Mouse (Mus musculus): ENCODE results near the gene Rassf6. TPM values are rescaled to one million over a fixed set of nuclear protein-coding genes. Genes with fewer than 3 reads are reported as not detected.

Rassf6 gene
- polyA plus RNA-seq (2016; fragmentation: Nextera tagmentation; extraction: Ambion mirVana), result 0.54 and 1.8 TPM in 2 replicates

DNA sequence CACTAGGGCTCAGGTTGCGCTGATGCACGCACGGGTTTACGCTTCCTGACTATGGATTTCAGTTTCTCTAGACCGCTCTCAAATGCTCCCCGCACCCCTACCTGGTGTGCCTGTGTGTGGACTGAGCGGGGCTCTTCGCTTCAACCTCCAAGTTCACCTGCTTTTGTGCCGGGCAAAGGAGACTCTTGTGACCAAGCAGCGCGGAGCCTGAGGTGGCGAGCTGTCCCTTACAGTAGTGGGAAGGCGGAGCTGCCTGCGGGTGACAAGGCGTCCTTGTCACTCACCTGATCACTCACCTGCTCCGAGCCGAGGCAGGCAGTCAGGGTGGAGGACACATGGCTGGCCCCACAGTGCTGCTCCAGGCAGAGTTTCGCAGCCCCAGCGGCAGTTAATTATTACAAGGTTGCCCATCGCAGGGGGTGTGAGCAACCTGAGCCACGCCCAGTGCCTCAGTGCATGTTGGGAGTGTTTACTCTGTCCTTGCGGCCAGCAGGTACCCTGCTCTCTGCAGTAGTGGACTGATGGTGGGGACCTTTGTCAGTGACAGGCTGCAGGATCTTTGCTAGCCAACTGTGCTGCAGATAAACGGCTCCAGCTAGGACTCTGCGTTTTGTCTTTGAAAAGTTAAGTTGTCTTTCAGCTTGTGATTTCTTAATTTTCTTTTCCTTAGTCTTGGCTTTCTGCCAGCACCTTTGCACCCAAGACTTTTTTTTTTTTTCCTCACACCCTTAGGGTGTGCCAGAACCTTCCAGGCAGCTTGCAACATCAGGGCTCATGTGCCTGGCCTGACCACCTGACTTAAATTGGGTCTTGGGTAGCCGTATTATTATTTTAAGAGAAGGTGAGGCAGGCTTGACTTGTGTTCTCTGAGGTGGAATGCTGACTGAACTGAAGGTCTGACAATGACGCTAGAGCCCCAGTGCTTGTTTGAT, at the start of gene Rassf6:
Gene Rassf6, minus strand, starts transcription at position 372 of the 932 bp plus-strand sequence.
- Histone ChIP-seq H3K9me3 (no peaks in the 10 kb centered on the region), H3K36me3 (no peaks in the 10 kb centered on the region), H3K27me3 (ENCODE audit: insufficient read depth, poor library complexity, severe bottlenecking) (peaks cover 4% of the 10 kb centered on the region; the same call in 1 of the 2 replicates), H3K27ac (peak within 1 kb of the TSS; percentile 69), H3K4me1 (peaks cover 10% of the 10 kb centered on the region; the same call in 1 of the 2 replicates), H3K4me3 (peak within 1 kb of the TSS; percentile 69)
- 11% methylated on average over 26 of the region's 26 CpGs for WGBS
- no peak for DNase-seq (ENCODE audit: low spot score)

GRCm38 (mm10) chr5:90689426-90690128, 49.1 kb upstream of the Rassf6 start:
- H3K4me3 ChIP-seq, result no peak overlapping the region
- 82% methylated on average over 8 of the region's 8 CpGs for WGBS
- DNase-seq (ENCODE audit: low spot score), result no peak

DNA sequence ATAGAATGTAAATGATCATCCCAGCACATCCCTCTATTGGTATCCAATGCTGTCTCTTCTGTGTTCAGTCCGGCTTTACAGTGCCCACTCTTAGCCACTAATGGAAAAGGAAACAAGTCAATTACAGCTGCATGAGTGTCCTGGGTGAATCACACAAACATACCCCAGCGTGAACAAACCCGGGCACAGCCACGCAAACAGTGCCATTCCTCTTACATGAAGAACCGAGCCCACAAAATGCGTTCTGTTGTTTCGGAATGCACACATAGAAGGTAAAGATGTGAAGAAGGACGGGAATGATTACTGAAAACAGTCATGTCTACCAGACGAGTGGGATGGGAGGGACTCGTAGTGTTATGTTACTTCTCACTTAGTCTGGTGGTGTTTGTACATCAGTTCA, 47.5 kb upstream of the Rassf6 start:
- 89% methylated on average over 10 of the region's 10 CpGs for WGBS
- Histone ChIP-seq H3K27ac (no peak overlapping the region), H3K4me1 (no peaks in the 10 kb centered on the region), H3K27me3 (ENCODE audit: insufficient read depth, poor library complexity, severe bottlenecking) (no peaks in the 10 kb centered on the region), H3K4me3 (no peak overlapping the region), H3K36me3 (no peaks in the 10 kb centered on the region), H3K9me3 (no peaks in the 10 kb centered on the region)
- no peak for DNase-seq (ENCODE audit: low spot score)

More at GRCm38 (mm10) chr5:90689426-90690128, 49.1 kb upstream of the Rassf6 start:
- no peaks in the 10 kb centered on the region for H3K27me3 ChIP-seq (ENCODE audit: insufficient read depth, poor library complexity, severe bottlenecking)
- H3K9me3 ChIP-seq, result no peaks in the 10 kb centered on the region
- H3K27ac ChIP-seq, result no peak overlapping the region
- no peaks in the 10 kb centered on the region for H3K36me3 ChIP-seq
- no peaks in the 10 kb centered on the region for H3K4me1 ChIP-seq

DNA sequence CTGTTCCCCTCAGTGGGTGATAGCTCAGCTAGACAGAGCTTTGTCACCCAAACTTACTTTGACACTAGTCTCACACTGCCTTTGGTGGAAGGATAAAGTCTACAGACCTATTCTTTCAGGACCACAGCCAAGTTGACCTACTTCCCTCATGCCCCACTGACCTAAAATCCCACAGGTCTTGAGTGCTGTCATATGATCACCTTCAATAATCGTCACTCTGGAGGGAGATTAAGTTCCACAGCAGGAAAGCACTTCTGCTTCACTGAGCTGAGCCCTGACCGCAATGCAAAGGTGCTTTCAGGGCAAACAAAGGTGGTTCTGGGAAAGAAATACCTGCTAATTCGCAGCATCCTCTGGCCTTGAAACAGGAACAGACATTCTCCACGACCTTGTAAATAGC, 44.5 kb upstream of the Rassf6 start:
- WGBS, result 44% methylated on average over 4 of the region's 4 CpGs
- H3K4me3 ChIP-seq, result no peak overlapping the region
- H3K9me3 ChIP-seq, result no peaks in the 10 kb centered on the region
- H3K36me3 ChIP-seq, result no peaks in the 10 kb centered on the region
- H3K4me1 ChIP-seq, result no peaks in the 10 kb centered on the region
- no peak for DNase-seq (ENCODE audit: low spot score)
- H3K27me3 ChIP-seq (ENCODE audit: insufficient read depth, poor library complexity, severe bottlenecking), result no peaks in the 10 kb centered on the region
- no peak overlapping the region for H3K27ac ChIP-seq

DNA sequence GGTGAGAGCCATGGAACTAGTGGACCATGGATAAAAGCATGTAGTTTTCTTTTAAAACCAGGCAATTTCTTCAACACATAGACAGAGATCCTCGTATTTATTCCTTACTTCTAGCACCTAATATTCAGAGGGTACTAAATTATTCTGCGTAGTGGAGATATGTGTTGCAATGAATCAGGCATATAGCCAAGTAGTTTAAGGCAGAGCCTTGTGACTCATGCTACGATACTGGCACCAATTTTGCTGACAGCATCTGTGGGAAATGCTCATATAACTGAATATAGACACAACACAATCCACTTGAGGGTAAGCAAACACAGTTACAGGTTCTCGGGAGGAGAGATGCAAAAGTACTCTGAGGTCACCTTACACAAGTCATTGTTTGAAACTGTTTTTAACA, 41.4 kb upstream of the Rassf6 start:
- no peaks in the 10 kb centered on the region for H3K4me1 ChIP-seq
- WGBS, result 82% methylated on average over 4 of the region's 4 CpGs
- H3K9me3 ChIP-seq, result no peaks in the 10 kb centered on the region
- H3K27me3 ChIP-seq (ENCODE audit: insufficient read depth, poor library complexity, severe bottlenecking), result no peaks in the 10 kb centered on the region
- no peak overlapping the region for H3K4me3 ChIP-seq
- DNase-seq (ENCODE audit: low spot score), result no peak
- H3K27ac ChIP-seq, result no peak overlapping the region
- no peaks in the 10 kb centered on the region for H3K36me3 ChIP-seq

DNA sequence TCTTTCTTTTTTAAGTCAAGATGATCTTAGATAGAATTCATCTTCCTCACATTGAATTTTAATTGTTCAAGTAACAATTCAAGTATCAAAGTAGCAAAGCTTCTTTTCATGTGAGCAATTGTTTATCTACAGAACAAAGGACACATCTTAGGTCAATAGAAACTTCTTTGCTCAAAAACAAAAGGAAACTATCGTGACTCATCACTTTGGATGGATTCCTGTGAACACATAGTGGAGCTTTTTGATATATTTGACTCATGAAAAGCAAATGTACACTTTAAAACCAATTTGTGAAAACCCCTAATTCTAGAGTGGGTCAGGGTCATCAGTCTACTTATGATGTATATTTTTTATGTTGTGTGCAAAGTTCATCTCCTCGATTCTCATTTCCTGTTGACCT, 37.1 kb upstream of the Rassf6 start:
- Histone ChIP-seq H3K4me3 (no peak overlapping the region), H3K4me1 (no peaks in the 10 kb centered on the region), H3K27ac (no peak overlapping the region), H3K9me3 (no peaks in the 10 kb centered on the region), H3K36me3 (no peaks in the 10 kb centered on the region), H3K27me3 (ENCODE audit: insufficient read depth, poor library complexity, severe bottlenecking) (no peaks in the 10 kb centered on the region)
- 78% methylated on average over 2 of the region's 2 CpGs for WGBS
- DNase-seq (ENCODE audit: low spot score), result no peak

- DNase-seq (ENCODE audit: low spot score), result no peak
- H3K27ac ChIP-seq, result no peak overlapping the region
- H3K9me3 ChIP-seq, result no peaks in the 10 kb centered on the region
- H3K4me1 ChIP-seq, result no peaks in the 10 kb centered on the region
- H3K4me3 ChIP-seq, result no peak overlapping the region
- WGBS, result 62% methylated on average over 8 of the region's 8 CpGs
- no peaks in the 10 kb centered on the region for H3K36me3 ChIP-seq
- H3K27me3 ChIP-seq (ENCODE audit: insufficient read depth, poor library complexity, severe bottlenecking), result no peaks in the 10 kb centered on the region
These were observed 21.4 kb upstream of the Rassf6 start for GRCm38 (mm10) chr5:90661852-90662251.

DNA sequence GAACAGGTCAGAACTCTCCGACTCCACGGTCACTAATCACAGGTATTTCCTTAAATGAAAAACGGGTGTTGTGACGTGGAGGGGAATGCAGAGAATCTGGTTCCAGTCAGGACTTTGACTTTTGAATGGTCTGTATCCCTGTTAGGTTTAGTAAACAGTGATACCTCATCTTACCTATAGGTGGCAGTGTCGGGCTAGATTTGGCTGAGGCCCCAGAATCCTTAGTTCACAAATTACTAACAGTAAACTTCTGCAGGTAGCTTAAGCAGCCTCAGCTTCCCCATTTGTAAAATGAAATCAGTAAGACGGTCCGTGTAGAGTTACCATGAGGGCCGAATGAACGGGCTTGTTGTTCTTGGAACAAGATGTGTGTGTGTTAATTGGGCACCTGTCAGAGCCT, 21.0 kb upstream of the Rassf6 start:
- Histone ChIP-seq H3K36me3 (no peaks in the 10 kb centered on the region), H3K4me3 (no peak overlapping the region), H3K27ac (no peak overlapping the region), H3K27me3 (ENCODE audit: insufficient read depth, poor library complexity, severe bottlenecking) (no peaks in the 10 kb centered on the region), H3K9me3 (no peaks in the 10 kb centered on the region), H3K4me1 (no peaks in the 10 kb centered on the region)
- no peak for DNase-seq (ENCODE audit: low spot score)
- 21% methylated on average over 9 of the region's 9 CpGs for WGBS

DNA sequence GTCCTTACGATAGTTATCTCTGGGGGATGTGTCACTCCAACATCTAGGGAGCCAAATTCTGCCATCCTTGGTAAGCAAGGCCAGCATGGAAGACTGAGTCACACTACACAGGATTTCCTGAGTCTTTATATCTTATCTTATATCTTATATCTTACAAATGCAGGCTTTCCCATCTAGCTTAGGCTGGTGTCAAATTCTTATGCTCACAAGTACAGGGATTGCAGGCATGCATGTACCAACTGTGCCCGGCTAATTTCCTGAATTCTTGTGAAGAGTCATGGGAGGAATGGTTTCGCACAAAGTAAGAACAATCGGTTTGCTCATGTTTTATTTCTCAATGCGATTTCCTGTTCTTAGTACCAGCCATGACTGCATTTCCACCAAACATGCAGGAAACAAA, 20.0 kb upstream of the Rassf6 start:
- 79% methylated on average over 5 of the region's 5 CpGs for WGBS
- DNase-seq (ENCODE audit: low spot score), result no peak

GRCm38 (mm10) chr5:90656681-90657080, 16.2 kb upstream of the Rassf6 start:
- H3K4me3 ChIP-seq, result no peak overlapping the region
- 88% methylated on average over 6 of the region's 6 CpGs for WGBS
- H3K27ac ChIP-seq, result no peak overlapping the region
- H3K36me3 ChIP-seq, result no peaks in the 10 kb centered on the region
- H3K9me3 ChIP-seq, result no peaks in the 10 kb centered on the region
- DNase-seq (ENCODE audit: low spot score), result no peak
- H3K4me1 ChIP-seq, result no peaks in the 10 kb centered on the region
- H3K27me3 ChIP-seq (ENCODE audit: insufficient read depth, poor library complexity, severe bottlenecking), result no peaks in the 10 kb centered on the region

More for the DNA sequence above, 20.0 kb upstream of the Rassf6 start:
- Histone ChIP-seq H3K36me3 (no peaks in the 10 kb centered on the region), H3K27me3 (ENCODE audit: insufficient read depth, poor library complexity, severe bottlenecking) (no peaks in the 10 kb centered on the region), H3K9me3 (no peaks in the 10 kb centered on the region), H3K4me1 (no peaks in the 10 kb centered on the region), H3K4me3 (no peak overlapping the region), H3K27ac (no peak overlapping the region)

- no peak overlapping the region for H3K4me3 ChIP-seq
- H3K9me3 ChIP-seq, result no peaks in the 10 kb centered on the region
- 74% methylated on average over 13 of the region's 13 CpGs for WGBS
- H3K4me1 ChIP-seq, result no peaks in the 10 kb centered on the region
- H3K36me3 ChIP-seq, result no peaks in the 10 kb centered on the region
- no peaks in the 10 kb centered on the region for H3K27me3 ChIP-seq (ENCODE audit: insufficient read depth, poor library complexity, severe bottlenecking)
- no peak for DNase-seq (ENCODE audit: low spot score)
- no peak overlapping the region for H3K27ac ChIP-seq
These were observed 15.4 kb upstream of the Rassf6 start for GRCm38 (mm10) chr5:90655891-90656290.

DNA sequence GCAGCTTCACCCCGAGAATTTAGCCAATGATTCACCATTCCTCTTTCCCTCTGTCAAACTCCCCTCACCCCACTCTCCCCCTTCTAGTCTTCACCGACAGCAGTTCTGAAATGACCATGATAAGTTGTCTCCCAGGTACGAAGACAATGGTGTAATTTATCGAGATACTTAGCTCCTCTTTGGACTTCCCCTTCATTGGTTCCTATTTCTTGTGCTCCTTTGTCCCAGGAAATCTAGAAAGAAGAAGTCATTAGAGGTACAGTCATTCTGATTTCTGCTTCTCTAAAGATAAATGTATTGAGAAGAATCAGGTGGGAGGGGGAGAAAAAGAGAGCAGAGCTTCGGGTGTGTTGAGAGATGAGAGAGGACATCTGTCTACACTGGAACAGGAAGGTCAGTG, 14.3 kb upstream of the Rassf6 start:
- 59% methylated on average over 5 of the region's 5 CpGs for WGBS
- no peaks in the 10 kb centered on the region for H3K27me3 ChIP-seq (ENCODE audit: insufficient read depth, poor library complexity, severe bottlenecking)
- no peaks in the 10 kb centered on the region for H3K4me1 ChIP-seq
- no peaks in the 10 kb centered on the region for H3K36me3 ChIP-seq
- no peaks in the 10 kb centered on the region for H3K9me3 ChIP-seq
- no peak overlapping the region for H3K4me3 ChIP-seq
- H3K27ac ChIP-seq, result no peak overlapping the region
- DNase-seq (ENCODE audit: low spot score), result no peak

- H3K9me3 ChIP-seq, result no peaks in the 10 kb centered on the region
- no peaks in the 10 kb centered on the region for H3K36me3 ChIP-seq
- H3K27me3 ChIP-seq (ENCODE audit: insufficient read depth, poor library complexity, severe bottlenecking), result no peaks in the 10 kb centered on the region
- DNase-seq (ENCODE audit: low spot score), result no peak
- no peak overlapping the region for H3K4me3 ChIP-seq
- 3% methylated on average over 3 of the region's 3 CpGs for WGBS
- H3K4me1 ChIP-seq, result no peaks in the 10 kb centered on the region
- no peak overlapping the region for H3K27ac ChIP-seq
These were observed 12.3 kb upstream of the Rassf6 start for GRCm38 (mm10) chr5:90652724-90653123.

Measured in heart, embryonic 10.5 days (tissue).